Mouse (Mus musculus): ENCODE results near the gene Zbtb1. TPM values are rescaled to one million over a fixed set of nuclear protein-coding genes. Genes with fewer than 3 reads are reported as not detected.

Gene Zbtb1
- total RNA-seq, 1 experiment from 2014 or later: 25.0 TPM

GRCm38 (mm10) chr12:76388794-76389193 lies 18.7 kb downstream of the Zbtb1 start:
- ATAC-seq (replicated peaks in 1 of 2; ENCODE audit: insufficient read depth in 1 of 2, low FRiP score in 2 of 2, low TSS enrichment in 1 of 2, low read depth in 1 of 2, poor library complexity in 2 of 2, severe bottlenecking in 2 of 2): no peak

DNA sequence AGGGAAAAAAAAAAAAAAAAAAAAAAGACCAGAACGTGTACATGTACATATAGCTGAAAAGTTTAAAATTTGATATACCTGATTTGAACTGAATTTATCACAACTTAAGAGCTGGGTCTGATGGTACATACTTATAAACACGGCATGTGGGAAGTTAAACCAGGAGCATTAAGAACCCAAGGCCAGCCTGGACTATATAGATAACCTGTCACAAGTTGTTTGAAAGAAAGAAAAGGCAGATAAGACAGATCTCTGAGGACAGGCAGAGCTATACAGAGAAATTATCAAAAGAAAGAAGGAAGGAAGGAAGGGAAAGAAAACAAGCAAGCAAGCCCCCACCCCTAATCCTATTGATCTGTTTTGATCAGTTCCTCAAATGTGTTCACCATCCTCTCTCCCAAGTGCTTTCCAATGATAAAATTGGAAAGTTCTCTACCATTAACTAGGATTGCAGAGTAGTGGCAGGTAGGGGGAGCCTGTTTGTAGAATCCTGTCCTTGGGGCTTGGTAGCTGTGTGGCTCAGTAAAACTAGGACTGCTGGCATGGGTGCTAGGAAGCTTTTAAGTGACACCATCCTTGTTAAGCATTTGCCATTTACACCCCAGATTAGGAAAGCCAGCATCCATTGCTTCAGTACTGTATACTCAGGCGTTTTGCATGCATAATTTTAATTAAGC lies 21.7 kb downstream of the Zbtb1 start:
- ATAC-seq (replicated peaks in 1 of 2; ENCODE audit: insufficient read depth in 1 of 2, low FRiP score in 2 of 2, low TSS enrichment in 1 of 2, low read depth in 1 of 2, poor library complexity in 2 of 2, severe bottlenecking in 2 of 2): no peak

DNA sequence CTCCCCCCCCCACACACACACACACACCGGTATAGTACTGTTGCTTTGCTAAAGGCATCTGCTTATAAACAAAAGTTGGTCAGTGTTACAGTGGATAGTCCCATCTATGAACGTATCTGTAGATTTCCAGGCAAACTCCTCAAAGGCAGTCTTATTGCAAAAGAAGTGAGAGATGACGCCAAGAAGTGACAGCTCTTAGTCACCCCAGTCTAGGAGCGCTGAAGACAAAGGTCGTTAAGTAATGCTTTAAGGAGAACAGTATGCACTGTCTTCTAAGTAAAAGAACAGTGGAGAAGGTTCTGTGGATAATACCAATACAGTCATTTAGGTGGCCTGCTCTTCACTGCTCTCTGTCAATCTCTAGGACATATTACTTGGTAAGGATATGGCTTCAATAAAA lies 22.9 kb downstream of the Zbtb1 start:
- ATAC-seq (replicated peaks in 1 of 2; ENCODE audit: insufficient read depth in 1 of 2, low FRiP score in 2 of 2, low TSS enrichment in 1 of 2, low read depth in 1 of 2, poor library complexity in 2 of 2, severe bottlenecking in 2 of 2): no peak

DNA sequence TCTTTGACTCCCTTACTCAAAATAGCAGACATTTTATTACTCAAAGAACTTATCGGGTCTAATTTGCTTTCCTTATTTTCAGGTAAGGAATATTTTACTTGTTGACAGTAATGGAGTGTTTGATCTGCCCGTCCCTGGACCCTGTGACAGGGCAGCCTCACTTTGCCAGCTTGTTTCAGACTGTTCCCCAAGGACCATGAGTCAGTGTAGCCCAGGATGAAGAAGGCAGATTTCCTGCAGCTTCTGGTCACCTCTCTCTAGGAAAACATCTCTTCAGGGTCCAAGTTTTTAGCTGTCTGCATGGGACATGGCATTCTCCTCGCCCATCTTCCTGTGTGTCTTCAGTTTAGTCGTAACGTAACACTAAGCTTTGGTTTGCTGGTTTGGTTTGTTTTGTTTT lies 27.2 kb downstream of the Zbtb1 start:
- no peak for ATAC-seq (replicated peaks in 1 of 2; ENCODE audit: insufficient read depth in 1 of 2, low FRiP score in 2 of 2, low TSS enrichment in 1 of 2, low read depth in 1 of 2, poor library complexity in 2 of 2, severe bottlenecking in 2 of 2)

DNA sequence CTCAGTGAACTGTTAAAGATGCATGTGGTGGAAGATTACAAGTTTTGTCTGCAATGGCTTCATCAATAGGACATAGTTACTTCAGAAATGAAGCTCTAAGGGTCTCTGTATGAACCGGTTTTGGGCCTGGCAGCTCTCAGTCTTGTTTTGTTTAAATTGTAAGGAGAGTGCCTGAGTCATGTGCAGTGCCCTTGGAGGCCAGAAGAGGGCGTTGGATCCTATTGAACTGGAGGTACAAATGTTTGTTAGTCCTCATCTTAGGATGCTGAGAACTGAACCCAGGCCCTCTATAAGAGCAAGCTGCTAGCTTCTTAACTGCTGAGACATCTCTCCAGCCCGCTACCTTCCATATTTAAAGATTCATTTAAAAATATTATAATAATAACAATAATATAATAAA lies 31.6 kb downstream of the Zbtb1 start:
- no peak for ATAC-seq (replicated peaks in 1 of 2; ENCODE audit: insufficient read depth in 1 of 2, low FRiP score in 2 of 2, low TSS enrichment in 1 of 2, low read depth in 1 of 2, poor library complexity in 2 of 2, severe bottlenecking in 2 of 2)

GRCm38 (mm10) chr12:76402991-76403885 lies 33.2 kb downstream of the Zbtb1 start:
- peak; percentile 61 to 62 for ATAC-seq (replicated peaks in 1 of 2; ENCODE audit: insufficient read depth in 1 of 2, low FRiP score in 2 of 2, low TSS enrichment in 1 of 2, low read depth in 1 of 2, poor library complexity in 2 of 2, severe bottlenecking in 2 of 2)

DNA sequence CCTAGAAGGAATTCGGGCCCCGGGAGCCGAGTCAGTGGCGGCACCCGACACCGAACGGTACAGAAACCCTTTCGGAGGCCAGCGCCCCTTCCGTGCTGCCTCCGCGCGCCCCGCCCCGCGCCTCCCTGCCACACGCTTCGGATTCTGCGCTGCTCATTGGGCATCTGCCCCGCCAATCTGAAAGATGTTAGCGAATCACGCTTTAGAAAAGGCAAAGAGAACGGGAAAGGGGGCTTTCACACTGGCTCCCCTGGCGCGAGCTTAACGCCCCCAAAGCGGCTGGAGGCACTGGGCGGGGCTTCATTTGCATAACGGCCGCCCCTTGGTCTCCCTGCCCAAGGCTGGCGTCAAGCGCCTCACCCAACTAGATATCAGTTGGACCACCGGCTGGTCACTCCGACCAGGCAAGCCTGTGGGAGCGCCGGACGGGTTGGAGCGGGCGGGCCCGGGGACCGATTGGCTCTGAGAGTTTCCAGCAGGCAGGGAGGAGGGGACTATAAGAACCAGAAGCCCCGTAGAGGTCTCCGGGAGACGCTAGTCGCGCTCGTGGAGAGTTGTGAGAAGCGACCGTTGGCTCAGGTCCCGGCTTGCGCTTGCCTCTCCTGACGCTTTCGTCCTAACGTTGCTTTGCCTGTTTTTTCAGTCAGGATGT lies 33.9 kb downstream of the Zbtb1 start, which contains the start of gene Hspa2:
TSS of gene Hspa2 (plus strand) at position 291 of the 652 bp plus-strand sequence.
- ATAC-seq (replicated peaks in 1 of 2; ENCODE audit: insufficient read depth in 1 of 2, low FRiP score in 2 of 2, low TSS enrichment in 1 of 2, low read depth in 1 of 2, poor library complexity in 2 of 2, severe bottlenecking in 2 of 2): peak; percentile 92 to 93

GRCm38 (mm10) chr12:76404836-76405182 lies 34.7 kb downstream of the Zbtb1 start:
- ATAC-seq (replicated peaks in 1 of 2; ENCODE audit: insufficient read depth in 1 of 2, low FRiP score in 2 of 2, low TSS enrichment in 1 of 2, low read depth in 1 of 2, poor library complexity in 2 of 2, severe bottlenecking in 2 of 2): no peak

- no peak for ATAC-seq (replicated peaks in 1 of 2; ENCODE audit: insufficient read depth in 1 of 2, low FRiP score in 2 of 2, low TSS enrichment in 1 of 2, low read depth in 1 of 2, poor library complexity in 2 of 2, severe bottlenecking in 2 of 2)
Measured at GRCm38 (mm10) chr12:76405183-76405970, 35.3 kb downstream of the Zbtb1 start.

- no peak for ATAC-seq (replicated peaks in 1 of 2; ENCODE audit: insufficient read depth in 1 of 2, low FRiP score in 2 of 2, low TSS enrichment in 1 of 2, low read depth in 1 of 2, poor library complexity in 2 of 2, severe bottlenecking in 2 of 2)
Measured at GRCm38 (mm10) chr12:76405971-76406370, 35.9 kb downstream of the Zbtb1 start.

DNA sequence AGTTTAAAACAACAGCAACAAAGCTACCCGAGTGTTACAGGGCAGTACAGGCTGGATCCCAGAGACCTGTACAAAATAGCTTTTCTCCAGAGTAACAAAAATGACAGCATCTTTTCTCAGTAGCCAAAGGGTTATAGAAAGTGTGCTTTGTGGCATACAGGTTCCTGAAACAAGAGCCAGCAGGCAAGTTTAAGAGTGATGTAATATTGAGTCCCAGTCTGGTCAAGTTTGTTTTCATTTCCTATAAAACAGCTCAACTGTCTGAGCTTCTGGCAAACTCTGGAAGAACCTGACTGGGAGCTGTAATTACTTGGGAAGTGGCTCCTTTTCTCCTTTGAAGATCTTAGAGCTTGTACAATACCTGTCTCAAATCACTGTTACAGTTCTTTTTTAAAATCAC lies 37.1 kb downstream of the Zbtb1 start:
- no peak for ATAC-seq (replicated peaks in 1 of 2; ENCODE audit: insufficient read depth in 1 of 2, low FRiP score in 2 of 2, low TSS enrichment in 1 of 2, low read depth in 1 of 2, poor library complexity in 2 of 2, severe bottlenecking in 2 of 2)

GRCm38 (mm10) chr12:76409166-76409565 lies 39.1 kb downstream of the Zbtb1 start:
- ATAC-seq (replicated peaks in 1 of 2; ENCODE audit: insufficient read depth in 1 of 2, low FRiP score in 2 of 2, low TSS enrichment in 1 of 2, low read depth in 1 of 2, poor library complexity in 2 of 2, severe bottlenecking in 2 of 2): no peak

GRCm38 (mm10) chr12:76415383-76416010 lies 45.4 kb downstream of the Zbtb1 start:
- no peak for ATAC-seq (replicated peaks in 1 of 2; ENCODE audit: insufficient read depth in 1 of 2, low FRiP score in 2 of 2, low TSS enrichment in 1 of 2, low read depth in 1 of 2, poor library complexity in 2 of 2, severe bottlenecking in 2 of 2)

DNA sequence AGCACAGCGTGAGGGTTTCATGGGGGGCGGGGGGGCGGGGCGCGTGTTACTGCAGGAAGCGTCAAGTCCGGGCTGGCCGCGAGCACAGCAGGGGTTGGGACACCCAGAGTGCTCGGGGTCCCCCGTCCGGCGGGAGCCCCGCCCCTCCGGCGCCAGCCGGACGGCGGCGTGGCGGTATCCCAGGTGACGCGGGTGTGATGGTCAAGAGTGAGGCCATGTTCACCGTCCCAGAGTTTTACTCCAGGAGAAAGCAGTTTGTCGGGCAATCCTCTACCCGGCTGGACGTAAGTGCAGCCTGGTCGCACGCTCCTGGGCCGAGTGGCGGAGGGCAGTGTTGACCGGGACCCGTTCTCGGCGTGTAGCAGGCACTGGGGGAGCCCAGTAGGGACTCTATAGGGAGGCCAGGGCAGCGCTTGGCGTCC lies 47.4 kb downstream of the Zbtb1 start, which contains the start of gene Ppp1r36:
TSS of gene Ppp1r36 (plus strand) at position 106 of the 422 bp plus-strand sequence.
- no peak for ATAC-seq (replicated peaks in 1 of 2; ENCODE audit: insufficient read depth in 1 of 2, low FRiP score in 2 of 2, low TSS enrichment in 1 of 2, low read depth in 1 of 2, poor library complexity in 2 of 2, severe bottlenecking in 2 of 2)

DNA sequence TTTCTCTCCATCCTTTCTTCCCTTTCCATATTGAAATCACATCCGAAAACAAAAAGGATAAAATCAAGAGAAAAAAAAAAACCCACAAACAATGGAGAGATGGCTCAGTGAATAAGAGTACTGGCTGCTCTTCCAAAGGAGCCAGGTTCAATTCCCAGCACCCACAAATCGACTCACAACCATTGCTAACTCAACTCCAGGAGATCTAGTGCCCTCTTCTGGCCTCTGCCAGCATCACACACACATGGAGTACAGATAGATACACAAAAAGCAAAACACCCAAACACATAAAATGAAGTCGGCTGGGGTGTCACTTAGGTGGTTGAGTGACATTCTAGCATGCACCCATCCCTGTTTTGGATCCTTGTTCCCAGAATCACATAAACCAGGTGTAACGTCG lies 48.3 kb downstream of the Zbtb1 start:
- ATAC-seq (replicated peaks in 1 of 2; ENCODE audit: insufficient read depth in 1 of 2, low FRiP score in 2 of 2, low TSS enrichment in 1 of 2, low read depth in 1 of 2, poor library complexity in 2 of 2, severe bottlenecking in 2 of 2): no peak

- ATAC-seq (replicated peaks in 1 of 2; ENCODE audit: insufficient read depth in 1 of 2, low FRiP score in 2 of 2, low TSS enrichment in 1 of 2, low read depth in 1 of 2, poor library complexity in 2 of 2, severe bottlenecking in 2 of 2): no peak
Measured at GRCm38 (mm10) chr12:76425256-76425655, 55.2 kb downstream of the Zbtb1 start.

DNA sequence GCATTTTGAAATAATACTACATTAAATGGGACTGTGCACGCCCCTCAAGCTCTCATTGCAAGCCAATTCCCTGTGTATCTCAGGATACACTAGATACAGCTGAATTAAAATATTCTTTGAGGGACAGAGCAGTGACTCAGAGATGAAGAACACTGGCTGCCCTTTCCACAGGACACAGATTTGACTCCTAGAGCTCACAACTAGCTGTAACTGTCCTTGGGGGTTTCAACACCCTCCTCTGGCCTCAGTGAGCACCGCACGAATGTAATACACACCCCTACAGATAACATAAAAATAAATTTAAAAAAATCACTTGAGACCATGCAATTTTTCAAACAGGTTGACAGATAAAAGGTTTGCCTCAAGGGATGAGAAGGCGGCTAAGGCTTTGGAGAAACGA lies 57.5 kb downstream of the Zbtb1 start:
- no peak for ATAC-seq (replicated peaks in 1 of 2; ENCODE audit: insufficient read depth in 1 of 2, low FRiP score in 2 of 2, low TSS enrichment in 1 of 2, low read depth in 1 of 2, poor library complexity in 2 of 2, severe bottlenecking in 2 of 2)

Data from hematopoietic stem cell, adult 5-6 weeks (primary cell).